Mouse (Mus musculus) neutrophil, adult 65 days (primary cell): ENCODE data around the gene Olfr1101. TPM values are rescaled to one million over a fixed set of nuclear protein-coding genes. Genes with fewer than 3 reads are reported as not detected.

Experiments used
- total RNA-seq: library from RNA; stranded (reverse); gene quantifications from 2 replicates; pipeline ENCODE4 v1.2.4, GENCODE M21; 2023

Olfr1101 gene
- total RNA-seq: not detected in 2 replicates

GRCm38 (mm10) chr2:86991121-86991520 is at the start of gene Olfr1101:
Gene Olfr1101 (minus strand): TSS chr2:86991221.

GRCm38 (mm10) chr2:87036431-87036830 is 45.4 kb upstream of the Olfr1101 start, which contains the start of gene Olfr1105:
Gene Olfr1105 (minus strand): TSS chr2:87036531.

GRCm38 (mm10) chr2:87026980-87027379 is 36.0 kb upstream of the Olfr1101 start, which contains the start of gene Olfr1104:
Gene Olfr1104 (minus strand): TSS chr2:87027080.

GRCm38 (mm10) chr2:86998098-86998497 is 7.1 kb upstream of the Olfr1101 start, which contains the start of gene Olfr1102:
Gene Olfr1102 (plus strand): TSS chr2:86998398.

GRCm38 (mm10) chr2:86979854-86980253 is 11.2 kb downstream of the Olfr1101 start, which contains the start of gene Olfr1100:
Gene Olfr1100 (minus strand): TSS chr2:86979954.

GRCm38 (mm10) chr2:86960593-86960992 is 30.4 kb downstream of the Olfr1101 start, which contains the start of gene Olfr1099:
Gene Olfr1099 (minus strand): TSS chr2:86960693.

Other genes starting within 250 kb of the Olfr1101 start
- not detected in 2 replicates for gene Olfr1090, start 232.2 kb downstream of the Olfr1101 start, total RNA-seq
- not detected in 2 replicates for gene Olfr1093, start 208.7 kb downstream of the Olfr1101 start, total RNA-seq
- gene Olfr141, start 181.2 kb downstream of the Olfr1101 start, total RNA-seq: not detected in 2 replicates
- not detected in 2 replicates for gene Olfr1094, start 166.6 kb downstream of the Olfr1101 start, total RNA-seq
- gene Olfr1095, start 139.5 kb downstream of the Olfr1101 start, total RNA-seq: not detected in 2 replicates
- not detected in 2 replicates for gene Gm13723, start 116.4 kb downstream of the Olfr1101 start, total RNA-seq
- not detected in 2 replicates for gene Olfr1097, start 99.0 kb downstream of the Olfr1101 start, total RNA-seq
- gene Olfr1098, start 66.7 kb downstream of the Olfr1101 start, total RNA-seq: not detected in 2 replicates
- not detected in 2 replicates for gene Olfr1099, start 30.5 kb downstream of the Olfr1101 start, total RNA-seq
- gene Olfr1100, start 11.3 kb downstream of the Olfr1101 start, total RNA-seq: not detected in 2 replicates
- not detected in 2 replicates for gene Olfr1102, start 7.2 kb upstream of the Olfr1101 start, total RNA-seq
- not detected in 2 replicates for gene Olfr1104, start 35.9 kb upstream of the Olfr1101 start, total RNA-seq
- gene Olfr1105, start 45.3 kb upstream of the Olfr1101 start, total RNA-seq: not detected in 2 replicates
- gene Olfr1106, start 61.1 kb upstream of the Olfr1101 start, total RNA-seq: not detected in 2 replicates
- not detected in 2 replicates for gene Olfr1107, start 84.6 kb upstream of the Olfr1101 start, total RNA-seq
- not detected in 2 replicates for gene Olfr1109, start 104.8 kb upstream of the Olfr1101 start, total RNA-seq
- gene Olfr259, start 123.3 kb upstream of the Olfr1101 start, total RNA-seq: not detected in 2 replicates
- gene Olfr1110, start 149.1 kb upstream of the Olfr1101 start, total RNA-seq: not detected in 2 replicates
- not detected in 2 replicates for gene Olfr1111, start 161.4 kb upstream of the Olfr1101 start, total RNA-seq
- gene Olfr1112, start 196.6 kb upstream of the Olfr1101 start, total RNA-seq: not detected in 2 replicates
- not detected in 2 replicates for gene Olfr1113, start 217.7 kb upstream of the Olfr1101 start, total RNA-seq